Mouse (Mus musculus) cerebellum, adult 2 months (tissue): ENCODE measurements around the gene Krtap12-1.
"Not testable (repeated sequence)": the region's sequence is repeated elsewhere in the genome, so short reads cannot be mapped to it uniquely, and the experiment has no call there.

Experiments
- CTCF ChIP-seq: fragments of 200-500 bp; IDR thresholded peaks from 2 replicates; pipeline ENCODE4 v1.5.1; 2011; ENCODE audit warnings: low read depth, mild to moderate bottlenecking, control low read depth, low read length, moderate library complexity, borderline replicate concordance; ENCODE audit not compliant: insufficient read depth
- POLR2A ChIP-seq: fragments of 200-500 bp; IDR thresholded peaks from 2 replicates; pipeline ENCODE4 v1.6.1; 2011; ENCODE audit warnings: low read length, control low read depth, borderline replicate concordance; ENCODE audit not compliant: insufficient read depth

DNA sequence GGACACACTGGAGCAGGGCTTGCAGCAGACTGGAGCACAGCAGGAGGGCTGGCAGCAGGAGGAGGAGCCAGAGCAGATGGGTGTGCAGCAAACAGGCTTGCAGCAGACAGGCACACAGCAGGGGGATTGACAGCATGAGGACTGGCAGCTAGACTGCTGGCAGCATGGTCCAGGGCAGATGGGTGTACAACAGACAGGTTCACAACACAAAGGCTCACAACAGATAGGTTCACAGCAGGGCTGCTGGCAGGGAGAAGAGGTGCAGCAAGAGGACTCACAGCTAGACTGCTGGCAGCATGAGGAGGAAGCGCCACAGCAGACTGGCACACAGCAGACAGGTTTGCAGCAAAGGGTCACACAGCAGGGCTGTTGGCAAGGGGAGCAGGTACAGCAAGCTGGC is 30.3 kb downstream of the Krtap12-1 start:
- TF ChIP-seq CTCF, POLR2A: not testable (repeated sequence)
